Mouse (Mus musculus): ENCODE results near the gene C130026I21Rik.

C130026I21Rik gene

DNA sequence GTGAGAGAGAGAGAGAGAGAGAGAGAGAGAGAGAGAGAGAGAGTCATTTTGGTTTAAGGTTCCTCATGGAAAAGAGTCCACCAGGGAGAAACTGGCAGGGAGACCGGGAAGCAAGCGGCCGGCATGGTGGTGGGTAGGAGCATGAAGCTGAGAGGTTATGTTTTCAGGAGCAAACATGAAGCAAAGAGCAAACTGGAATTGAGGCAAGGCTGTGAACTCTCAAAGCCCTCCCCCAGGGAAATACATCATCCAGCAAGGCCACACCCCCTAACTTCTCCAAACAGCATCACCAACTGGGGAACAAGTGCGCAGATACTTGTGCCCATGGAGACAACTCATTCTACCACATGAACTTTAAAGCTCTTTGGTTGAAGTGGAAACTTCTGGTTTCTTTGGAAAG, 326.8 kb downstream of the C130026I21Rik start:
- TF ChIP-seq POU5F1 (IDR thresholded peaks at IDR 0.05; ENCODE audit: borderline replicate concordance, low read length) (no peak), NANOG (IDR thresholded peaks at IDR 0.05; ENCODE audit: borderline replicate concordance, low read length) (no peak), CTCF (conservative IDR thresholded peaks at IDR 0.05; ENCODE audit: low read length) (no peak)
- Histone ChIP-seq H3K4me1 (replicated peaks; ENCODE audit: low read depth, low read length) (no peaks in the 10 kb centered on the region), H3K9me3 (ENCODE audit: low read length) (peaks cover 5% of the 10 kb centered on the region; the same call in 1 of the 2 replicates), H3K4me3 (replicated peaks; ENCODE audit: low read length) (no peak overlapping the region), H3K27me3 (ENCODE audit: insufficient read depth, low read length) (no peaks in the 10 kb centered on the region), H3K36me3 (ENCODE audit: insufficient read depth, low read length) (no peaks in the 10 kb centered on the region)
